Mouse (Mus musculus): ENCODE results near the gene Haghl.

Gene Haghl

DNA sequence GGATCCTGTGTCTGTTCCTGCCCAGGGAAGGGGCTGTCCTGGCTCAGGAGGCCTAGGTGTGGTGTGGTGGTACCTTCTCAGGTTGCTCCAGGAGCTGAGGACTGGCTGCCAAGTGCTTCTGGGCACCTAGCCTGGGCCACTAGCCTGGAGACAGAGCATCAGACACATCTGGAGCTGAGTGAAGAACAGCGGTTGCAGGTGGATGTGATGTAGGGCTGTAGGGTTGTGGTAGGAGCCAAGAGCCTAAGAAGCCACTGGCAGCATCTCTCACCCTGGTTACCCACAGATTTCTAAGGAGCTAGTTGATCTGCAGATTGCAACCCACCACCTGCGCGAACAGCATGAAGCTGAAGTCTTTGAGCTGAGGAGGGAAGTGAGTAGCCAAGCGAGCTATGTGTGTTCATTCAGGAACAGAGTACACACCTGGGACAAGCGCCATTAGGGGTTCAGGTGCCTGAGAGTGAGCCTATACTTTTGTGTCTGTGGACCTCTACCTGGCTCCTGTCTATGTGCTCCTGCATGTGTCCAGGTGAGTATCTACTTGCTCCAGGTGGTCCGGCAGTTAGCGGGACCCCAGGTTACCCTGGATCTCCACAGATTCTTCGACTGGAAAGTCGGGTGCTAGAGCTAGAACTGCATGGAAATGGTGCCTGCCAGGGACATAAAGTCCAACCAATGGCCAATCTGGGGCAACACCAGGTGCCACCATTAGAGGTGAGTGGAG lies 1.5 kb upstream of the Haghl start:
- DNase-seq (ENCODE audit: low spot score): no peak

DNA sequence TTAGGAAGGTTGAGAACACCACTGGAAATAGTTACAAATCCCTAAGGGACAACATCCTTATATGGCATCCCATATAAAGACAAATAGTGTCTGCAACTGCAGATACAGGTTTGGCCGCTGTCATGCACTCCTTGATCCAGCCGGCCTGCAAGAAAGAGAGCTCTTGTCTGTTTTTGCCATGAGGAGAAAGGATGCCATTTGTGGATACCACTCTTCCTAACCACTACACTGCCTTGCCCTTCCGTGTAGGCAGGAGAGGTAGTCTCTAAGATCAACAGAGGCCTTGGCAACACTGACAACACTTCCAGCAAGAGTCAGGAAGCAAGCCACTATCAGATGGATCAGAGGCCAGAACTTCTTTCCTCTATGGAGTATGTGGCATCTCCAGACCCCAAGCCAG lies 807 bp upstream of the Haghl start, which contains the start of gene Ccdc78:
Gene Ccdc78 (plus strand): TSS at position 301 of the 400 bp plus-strand sequence.
- DNase-seq (ENCODE audit: low spot score): no peak

DNA sequence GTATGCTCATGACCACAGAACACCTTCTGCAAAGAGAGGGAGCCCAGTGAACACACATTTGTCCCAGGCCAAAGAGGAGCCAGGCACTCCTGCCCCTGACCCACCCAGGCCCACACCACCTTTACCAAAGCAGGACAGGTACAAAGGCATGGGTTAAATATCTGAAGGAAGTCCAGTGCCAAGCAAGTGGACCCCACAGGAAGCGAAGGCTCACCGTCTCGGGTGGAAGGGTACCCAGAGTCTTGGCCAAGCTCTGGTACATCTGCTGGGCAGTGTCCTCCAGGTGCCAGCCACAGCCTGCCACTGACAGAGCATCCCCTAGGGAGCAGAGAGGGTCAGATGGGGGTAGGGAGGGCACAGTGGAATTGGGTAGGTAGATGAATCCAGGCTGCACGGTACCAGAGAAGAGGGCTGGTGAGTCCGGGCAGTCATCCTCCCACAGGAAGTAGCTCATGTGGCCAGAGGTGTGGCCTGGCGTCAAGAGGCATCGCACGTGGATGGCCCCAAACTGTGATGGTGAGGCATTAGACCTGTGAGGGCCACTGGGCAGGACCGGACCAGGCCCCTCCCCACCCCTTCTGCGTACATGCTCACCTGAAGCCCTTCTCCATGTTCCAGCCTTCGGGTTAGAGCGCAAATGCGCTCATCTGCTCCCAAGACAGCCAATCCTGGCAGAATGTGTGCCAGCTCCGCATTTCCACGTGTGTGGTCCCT lies 1.5 kb downstream of the Haghl start:
- no peak for DNase-seq (ENCODE audit: low spot score)

DNA sequence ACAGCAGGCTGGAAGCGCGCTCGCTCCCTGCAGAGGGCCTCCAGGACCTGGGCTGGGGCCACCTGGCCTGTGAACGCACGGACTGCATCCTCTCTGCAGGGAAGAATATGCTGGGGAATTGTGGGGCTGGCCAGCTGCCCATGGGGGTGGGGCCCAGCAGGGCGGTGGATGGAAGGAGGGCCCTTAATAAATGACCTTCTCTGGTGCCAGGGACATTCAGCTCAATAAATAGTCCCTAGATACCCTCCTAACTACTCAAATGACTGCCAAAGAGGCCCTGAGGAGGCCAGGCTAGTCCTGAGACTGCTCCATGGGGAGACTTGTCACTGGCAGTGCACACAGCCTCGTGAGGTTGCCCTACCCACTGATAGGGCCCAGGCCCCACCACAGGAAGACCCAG lies 2.4 kb downstream of the Haghl start:
- DNase-seq (ENCODE audit: low spot score): no peak

DNA sequence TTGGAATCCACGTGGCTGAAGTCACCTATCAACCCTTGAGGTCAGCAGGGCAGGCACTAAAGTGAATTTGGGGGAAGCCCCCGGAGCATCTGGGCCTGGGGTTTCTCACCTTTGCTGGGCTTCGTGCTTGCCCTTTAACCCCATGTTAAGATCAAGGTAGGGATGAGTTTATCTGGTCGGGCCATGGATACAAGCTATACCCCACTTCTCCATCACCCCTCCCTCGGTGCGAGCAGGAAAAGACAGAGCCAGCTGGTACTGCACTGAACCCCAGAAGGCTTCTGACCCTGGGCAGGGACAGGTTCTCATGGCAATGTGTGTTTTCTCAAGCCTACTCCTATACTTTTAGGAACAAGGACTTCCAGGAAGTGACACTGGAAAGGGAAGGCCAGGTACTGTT lies 4.1 kb downstream of the Haghl start:
- no peak for DNase-seq (ENCODE audit: low spot score)

DNA sequence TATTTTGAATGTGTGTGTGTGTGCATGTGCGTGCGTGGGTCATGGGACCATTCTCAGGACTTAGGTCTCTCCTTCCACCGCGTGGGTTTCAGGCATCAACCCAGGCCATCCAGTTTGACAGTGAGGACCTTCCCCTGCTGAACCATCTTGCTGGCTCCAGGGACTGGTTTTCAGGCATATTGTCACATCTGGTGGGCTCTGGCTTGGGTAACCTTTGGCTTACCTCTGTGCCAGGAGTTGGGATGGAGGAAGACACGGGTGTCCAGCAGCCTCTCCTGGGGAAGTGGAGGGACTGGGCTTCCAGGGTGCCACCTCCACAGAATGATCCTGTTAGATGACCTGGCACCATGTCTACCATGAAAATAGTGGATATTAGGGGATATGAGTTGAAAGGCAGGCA lies 7.5 kb downstream of the Haghl start:
- DNase-seq (ENCODE audit: low spot score): no peak

DNA sequence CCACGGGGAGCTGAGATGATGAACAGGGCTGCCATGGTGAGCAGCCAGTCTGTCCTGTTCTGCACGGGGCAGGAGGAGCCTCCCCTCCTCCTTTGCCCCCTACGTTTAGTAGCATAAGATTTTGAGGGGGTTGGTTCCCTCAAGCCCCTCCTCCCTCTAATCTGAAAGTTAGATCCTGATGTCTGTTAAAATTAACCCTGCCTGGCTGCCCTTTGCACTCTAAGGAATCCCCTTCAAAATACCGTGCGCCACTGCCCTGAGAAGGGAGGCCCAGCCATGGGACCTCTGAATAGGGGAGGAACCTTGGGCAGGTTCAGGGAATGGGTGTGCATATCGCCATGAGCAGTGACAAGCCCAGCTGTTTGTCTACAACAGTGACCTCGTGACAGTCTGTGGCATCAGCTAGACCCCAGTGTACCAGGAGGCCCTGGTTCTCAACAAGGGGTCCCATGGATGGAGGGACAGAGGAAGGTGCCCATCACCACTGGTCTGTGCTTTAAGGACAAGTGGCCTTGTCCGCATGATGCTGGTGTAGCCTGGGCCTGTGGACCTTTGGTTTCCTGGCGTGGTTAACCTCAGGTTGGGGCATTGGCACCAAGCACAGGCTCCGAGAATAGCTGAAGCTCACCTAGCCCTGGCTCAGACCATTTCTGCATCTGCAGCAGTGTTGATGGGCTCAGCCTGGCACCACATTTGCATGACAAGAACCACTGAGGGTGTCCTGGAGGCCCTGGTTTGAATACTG lies 10.0 kb downstream of the Haghl start:
- DNase-seq (ENCODE audit: low spot score): no peak

DNA sequence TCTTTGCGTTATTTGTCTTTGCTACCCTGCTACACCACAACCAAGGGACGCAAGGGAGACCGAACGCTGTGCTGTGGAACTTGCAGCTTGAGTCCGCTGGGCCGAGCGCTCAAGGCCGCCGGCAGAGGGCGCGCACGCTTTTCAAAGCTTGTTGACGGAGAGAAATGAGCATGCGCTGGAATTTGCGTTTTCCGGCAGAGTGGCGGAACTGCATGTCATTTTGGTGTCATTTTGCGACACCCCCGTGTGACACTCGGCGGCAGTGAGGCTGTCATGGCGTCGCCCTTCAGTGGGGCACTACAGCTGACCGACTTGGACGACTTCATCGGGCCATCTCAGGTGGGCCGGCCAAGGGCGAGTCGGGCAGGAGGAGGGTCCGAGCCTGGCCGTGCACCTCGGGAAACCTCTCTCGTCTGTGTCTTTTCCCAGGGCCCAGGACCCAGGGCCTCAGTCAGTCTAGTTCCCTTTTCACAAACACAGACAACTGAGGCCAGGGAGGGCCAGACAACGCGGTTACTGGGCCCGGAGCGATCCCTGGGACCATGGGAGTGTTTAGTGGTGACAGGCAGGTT lies 11.8 kb downstream of the Haghl start, which contains the start of gene Narfl:
Gene Narfl (plus strand): TSS at position 228 of the 572 bp plus-strand sequence.
- DNase-seq (ENCODE audit: low spot score): peak; percentile 94

DNA sequence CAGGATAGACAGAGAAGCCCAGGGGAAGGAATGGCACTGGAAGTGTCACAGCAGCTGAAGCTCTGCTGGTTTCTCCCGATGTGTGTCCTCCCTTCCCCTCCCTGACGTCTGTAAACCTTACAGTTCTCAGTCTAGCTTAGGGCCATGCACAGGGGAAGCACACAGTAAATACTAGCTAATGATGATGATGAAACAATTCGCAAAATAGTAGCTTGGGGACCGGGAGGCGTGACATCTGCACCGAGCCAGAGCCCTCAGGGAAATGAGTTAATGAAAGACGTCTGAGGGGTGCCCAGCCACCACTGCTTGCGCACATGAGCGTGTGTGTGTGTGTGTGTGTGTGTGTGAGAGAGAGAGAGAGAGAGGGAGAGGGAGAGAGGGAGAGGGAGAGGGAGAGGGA lies 16.1 kb downstream of the Haghl start:
- no peak for DNase-seq (ENCODE audit: low spot score)

DNA sequence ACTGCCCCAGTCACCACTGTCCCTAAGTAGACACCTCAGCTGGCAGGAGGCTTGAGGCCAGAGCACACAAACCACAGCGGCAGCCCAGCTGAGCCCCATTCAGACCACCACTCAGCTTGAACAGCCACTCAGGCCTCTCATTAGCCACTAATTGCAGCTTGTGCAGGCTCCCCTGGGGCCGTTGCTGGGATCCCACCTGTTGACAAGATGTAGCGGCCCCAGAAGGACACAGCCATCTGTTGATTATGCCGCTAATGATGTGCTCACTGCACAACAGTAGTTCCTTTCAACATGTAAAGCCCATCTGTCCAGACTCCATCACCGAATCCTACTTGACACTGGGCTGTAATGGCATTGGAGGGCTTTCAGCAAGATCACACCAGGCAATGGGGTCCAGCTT lies 19.6 kb downstream of the Haghl start:
- DNase-seq (ENCODE audit: low spot score): no peak

DNA sequence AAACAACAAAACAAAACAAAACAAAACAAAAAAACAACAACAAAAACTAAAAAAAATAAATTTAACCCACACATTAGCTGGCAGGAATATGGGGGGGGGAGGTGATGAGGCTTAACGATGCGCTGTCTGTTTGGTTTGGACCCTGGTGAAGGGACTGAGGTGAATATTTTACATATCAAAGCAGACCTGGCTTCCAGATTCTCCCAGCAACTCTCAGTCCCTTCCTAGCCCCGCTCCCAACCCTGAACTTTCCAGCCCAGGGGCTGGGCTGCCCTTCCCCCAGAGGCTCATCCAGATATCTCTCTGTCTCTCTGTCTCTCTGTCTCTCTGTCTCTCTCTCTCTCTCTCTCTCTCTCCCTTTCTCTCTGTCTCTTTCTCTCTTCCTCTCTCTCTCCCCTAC lies 22.9 kb downstream of the Haghl start:
- DNase-seq (ENCODE audit: low spot score): no peak

DNA sequence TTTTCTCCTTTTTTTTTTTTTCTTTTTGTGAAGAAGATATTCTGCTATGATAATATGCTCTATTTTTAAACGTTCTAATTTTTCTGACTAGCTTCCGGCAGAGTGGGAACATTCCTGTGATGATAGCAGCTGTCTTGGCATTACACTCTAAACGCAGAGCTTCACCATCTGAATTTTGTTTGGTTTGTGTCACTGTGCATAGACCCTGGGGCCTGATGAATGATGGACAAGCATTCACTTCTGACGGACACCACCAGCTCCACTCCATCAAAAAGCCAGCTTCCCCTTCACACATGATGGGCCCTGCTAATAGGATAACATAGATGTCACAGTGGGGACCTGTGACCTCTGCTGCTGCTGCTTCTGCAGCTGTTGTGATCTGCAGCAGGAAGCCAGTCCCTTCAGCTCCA lies 23.9 kb downstream of the Haghl start:
- no peak for DNase-seq (ENCODE audit: low spot score)

DNA sequence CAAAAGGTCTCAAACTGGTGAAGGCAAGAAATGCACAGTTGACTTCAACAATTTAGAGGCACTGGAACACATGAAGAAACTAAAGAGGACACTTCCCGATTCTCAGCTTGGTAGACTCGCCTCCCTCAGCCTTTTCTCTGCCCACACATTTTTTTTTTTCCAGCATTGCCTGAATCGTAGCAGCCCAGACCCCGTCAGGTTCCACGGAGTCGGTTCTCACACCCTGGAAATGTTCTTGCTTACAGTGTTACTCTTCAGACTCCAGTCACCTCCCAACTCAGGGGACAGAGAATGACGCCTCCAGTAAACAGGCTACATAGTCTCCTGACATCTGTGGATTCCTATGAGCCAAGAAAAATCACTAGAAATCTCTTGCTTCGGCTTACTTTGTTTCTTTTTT lies 25.3 kb downstream of the Haghl start:
- no peak for DNase-seq (ENCODE audit: low spot score)

DNA sequence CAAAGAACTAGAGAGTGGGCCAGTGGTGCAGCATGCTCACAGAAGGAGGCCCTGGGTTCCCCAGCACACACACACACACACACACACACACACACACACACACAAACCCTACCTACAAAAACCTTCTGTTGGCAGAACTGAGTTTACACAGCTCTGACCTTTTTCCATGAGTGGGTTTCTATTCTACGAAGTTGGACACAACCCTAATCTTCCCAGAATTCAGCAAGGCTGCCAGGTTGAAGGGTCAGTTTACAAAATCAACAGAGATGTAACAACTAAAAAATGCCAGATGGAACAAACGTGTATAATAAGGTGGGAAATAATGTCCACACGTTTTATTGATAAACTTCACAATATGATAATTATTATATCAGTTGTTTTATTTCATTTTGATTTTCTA lies 27.8 kb downstream of the Haghl start:
- DNase-seq (ENCODE audit: low spot score): no peak

DNA sequence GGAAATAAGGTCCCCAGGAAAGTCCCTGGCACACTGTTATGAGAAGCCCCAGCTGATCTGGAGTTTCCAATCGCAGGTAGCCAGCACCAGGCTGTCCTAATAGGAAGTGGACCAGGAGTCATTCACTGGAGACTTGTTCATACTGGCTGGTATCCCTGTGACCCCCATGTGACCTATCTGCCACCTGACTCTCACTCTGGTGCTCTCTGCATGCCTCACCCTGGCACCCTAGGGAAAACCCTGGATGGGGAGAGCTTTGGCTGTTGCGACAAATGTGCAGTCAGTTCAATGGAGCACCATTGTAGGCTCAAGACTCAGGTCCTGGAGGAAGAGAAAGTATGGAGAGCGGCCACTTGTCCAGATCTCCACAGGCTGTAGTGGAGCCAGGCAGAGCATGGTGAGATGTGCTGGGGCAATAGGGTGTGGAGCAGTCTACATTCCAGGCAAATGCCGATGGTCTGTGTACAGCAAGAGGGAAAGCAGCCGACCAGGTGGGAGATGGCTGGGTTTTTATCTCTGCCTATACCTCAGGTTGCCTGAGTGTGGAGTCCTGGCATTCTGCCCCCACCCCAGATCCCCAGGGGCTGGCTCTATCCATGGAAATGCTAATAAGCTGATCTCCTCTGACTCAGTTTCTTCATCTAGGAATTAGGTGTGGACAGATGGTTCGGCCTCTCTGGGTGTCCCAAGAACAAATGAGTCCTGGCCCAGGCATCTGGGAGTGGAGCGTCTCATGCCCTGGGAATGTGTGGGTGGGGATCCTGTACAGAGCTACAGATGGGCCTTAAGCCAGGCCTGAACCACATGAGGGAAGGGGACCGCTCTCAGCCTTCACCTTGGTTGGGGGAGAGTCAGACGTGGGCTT lies 28.9 kb downstream of the Haghl start:
- no peak for DNase-seq (ENCODE audit: low spot score)

DNA sequence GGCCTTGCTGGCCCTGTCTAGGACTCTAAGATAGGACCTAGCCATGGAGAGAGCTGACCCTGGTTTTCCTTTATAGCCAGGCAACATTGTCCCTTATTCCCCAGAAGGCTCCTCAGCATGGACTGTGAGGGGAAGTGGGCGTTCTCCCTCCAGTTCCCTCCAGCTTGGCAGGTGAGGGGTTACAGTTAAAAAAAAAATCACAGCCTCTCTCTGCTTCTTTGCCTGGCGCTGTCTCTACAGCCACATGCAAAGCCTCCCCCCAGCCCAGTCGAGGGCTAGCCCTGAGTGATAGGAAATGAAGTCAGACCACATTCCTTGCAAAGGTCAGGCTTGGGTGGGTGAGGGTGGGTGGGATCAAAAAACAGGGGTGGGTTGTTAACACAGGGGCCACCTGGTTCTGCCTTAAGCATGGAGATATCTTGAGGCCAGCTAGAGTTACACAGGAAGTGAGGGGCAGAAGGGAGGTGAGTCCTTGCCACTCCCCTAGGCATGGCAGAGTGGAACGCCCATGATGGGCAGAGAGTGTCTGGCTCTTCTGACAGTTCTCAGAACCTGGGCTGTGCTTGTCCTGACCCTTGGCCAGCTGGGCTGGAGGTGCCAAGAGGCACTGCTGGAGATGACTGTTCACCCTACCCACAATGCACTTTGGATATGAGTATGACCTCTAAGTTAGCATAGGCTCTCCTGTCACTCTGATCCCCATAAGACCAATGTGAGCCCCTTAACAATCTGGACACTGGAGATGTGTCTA lies 29.7 kb downstream of the Haghl start:
- no peak for DNase-seq (ENCODE audit: low spot score)

DNA sequence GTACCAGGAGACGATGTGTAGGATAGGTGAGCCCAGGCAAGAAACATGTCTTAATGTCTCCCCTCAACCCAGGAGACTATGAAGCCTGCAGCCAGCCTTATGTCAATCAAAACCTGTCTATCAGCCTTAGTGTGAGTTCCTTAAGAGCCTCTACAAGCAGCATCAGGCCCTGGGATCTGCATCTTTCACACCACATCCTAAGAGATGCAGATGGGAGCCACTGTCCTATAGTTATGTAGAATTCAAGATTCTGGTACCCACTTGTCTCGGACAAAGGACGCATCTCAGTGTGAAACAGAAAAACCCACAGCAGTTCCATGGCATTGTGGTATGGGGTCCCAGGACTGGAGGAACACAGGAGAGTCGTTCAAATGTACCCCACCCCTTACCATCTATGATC lies 30.4 kb downstream of the Haghl start:
- no peak for DNase-seq (ENCODE audit: low spot score)

DNA sequence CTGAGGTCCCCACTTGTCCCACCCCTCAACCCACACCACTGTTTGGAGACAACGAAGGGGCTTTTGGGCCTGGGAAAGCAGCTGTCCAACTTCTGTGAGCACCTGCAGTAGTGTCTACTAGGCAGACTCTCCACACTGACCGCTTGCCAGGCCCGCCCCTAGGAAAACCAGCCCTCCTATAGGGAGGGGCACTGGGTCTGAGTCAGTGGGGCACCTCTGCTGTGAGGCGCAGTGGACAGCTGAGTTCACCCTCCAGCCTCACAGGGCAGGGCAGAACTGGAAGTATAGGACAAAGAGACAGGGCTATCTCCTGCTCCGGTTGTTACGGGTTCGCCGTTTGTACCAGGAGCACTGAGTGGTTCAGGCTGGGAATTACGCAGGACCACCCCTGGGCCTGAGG lies 31.2 kb downstream of the Haghl start, which contains the start of gene Msln:
Gene Msln (minus strand): TSS at position 138 of the 400 bp plus-strand sequence.
- DNase-seq (ENCODE audit: low spot score): no peak

DNA sequence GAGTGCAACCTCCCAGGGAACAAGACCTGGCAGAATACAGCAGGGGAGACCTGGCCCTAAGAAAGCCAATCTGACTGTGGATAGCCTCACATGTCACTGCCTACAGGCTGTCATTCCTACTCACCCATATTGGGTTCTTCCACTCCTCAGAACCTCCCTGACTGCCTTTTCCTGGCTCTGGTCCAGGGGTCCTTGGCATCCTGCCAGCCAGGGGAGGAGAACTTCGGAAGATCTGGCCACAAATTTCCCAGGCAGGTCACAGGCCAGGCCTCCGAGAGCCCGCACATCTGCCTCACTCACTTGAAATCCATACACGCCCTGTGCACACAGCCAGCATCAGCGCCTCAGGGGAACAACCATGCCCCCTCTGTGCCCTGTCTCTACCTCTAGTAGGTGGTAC lies 34.0 kb downstream of the Haghl start:
- DNase-seq (ENCODE audit: low spot score): no peak

DNA sequence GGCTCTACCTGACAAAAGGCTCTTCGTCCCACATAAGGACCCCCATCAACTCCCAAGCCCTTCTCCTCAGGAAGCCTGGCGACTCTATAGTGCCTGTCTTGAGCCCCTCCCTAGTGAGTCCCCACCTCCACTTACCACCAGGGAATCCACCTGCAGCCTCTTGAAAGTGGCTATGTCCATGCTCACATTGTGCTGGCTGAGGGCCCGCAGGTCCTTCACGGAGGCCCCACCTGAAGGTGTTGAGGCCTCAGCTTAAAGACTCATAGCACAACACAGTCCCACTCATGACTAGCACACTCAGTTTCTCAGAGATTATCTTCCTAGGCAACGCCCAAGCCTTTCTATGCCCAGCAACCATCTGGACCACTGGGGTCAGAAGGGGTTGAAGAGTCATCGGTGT lies 36.2 kb downstream of the Haghl start:
- no peak for DNase-seq (ENCODE audit: low spot score)

DNA sequence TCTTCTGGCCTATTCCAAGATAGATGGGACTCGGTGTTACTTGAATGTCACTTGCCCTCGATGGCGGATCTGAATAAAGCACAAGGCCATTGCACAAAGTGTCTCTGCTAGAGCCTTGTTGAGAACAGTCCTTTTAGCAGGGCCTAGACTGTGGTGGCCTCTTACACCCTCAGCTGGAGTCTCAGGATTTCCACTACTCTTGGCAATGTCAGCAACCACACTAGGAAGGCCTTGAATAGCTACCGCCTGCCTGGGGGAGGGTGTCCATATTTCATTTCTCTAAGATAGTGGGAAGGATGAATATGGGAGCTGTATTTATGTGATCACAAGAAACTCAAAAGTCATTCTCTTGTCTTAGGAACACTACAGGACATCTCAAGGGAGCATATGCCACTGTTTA lies 37.2 kb downstream of the Haghl start:
- DNase-seq (ENCODE audit: low spot score): no peak

All from spleen, adult 12 weeks (tissue).